In the genomic region with DNA sequence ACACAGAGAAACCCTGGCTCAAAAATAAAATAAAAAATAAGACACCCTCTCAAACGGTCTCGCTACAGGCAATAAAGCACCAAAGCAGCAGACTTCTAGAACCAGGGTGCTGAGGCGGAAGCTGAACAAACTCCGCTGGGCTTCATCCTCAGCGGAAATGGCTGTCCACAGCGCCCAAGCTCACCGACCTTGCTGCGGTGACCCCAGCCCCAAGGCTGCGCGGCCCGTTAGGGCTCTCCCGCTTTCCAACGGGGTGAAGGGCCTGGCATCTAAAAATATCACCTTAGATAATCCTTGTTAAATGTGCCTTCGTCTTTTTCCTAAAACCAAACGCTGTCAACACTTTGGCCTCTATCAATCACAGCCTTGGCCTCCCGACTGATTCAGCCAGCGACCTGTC, we compare ENCODE assay signal across 8 mouse cellular contexts. TPM values are rescaled to one million over a fixed set of nuclear protein-coding genes. Genes with fewer than 3 reads are reported as not detected.
DNase-seq lines count a peak whose midpoint lies in the region; ATAC-seq and TF ChIP-seq lines count a peak whose summit lies in the region.

No protein-coding gene starts in this region.

- peak overlapping the region; percentile 91 for H3K4me3 ChIP-seq in layer of hippocampus, adult 2 months
- H3K4me3 ChIP-seq in embryonic facial prominence, embryonic 12.5 days = peak overlapping the region; percentile 82
- peak overlapping the region; percentile 84 for H3K4me3 ChIP-seq in hindbrain, postnatal 0 days (ENCODE audit: low read length)
- H3K4me3 ChIP-seq in lung, embryonic 15.5 days = peak overlapping the region; percentile 77

- TF ChIP-seq CTCF in layer of hippocampus, adult 2 months (conservative IDR thresholded peaks at IDR 0.05) = no peak
- TF ChIP-seq CTCF in hindbrain, postnatal 0 days (IDR thresholded peaks at IDR 0.05; ENCODE audit: low read depth) = no peak

- H3K4me1 ChIP-seq in embryonic facial prominence, embryonic 12.5 days = peaks cover 10% of the 10 kb centered on the region
- H3K4me1 ChIP-seq in hindbrain, postnatal 0 days (ENCODE audit: insufficient read depth, low read length) = peaks cover 8% of the 10 kb centered on the region; the same call in 1 of the 2 replicates
- peaks cover 19% of the 10 kb centered on the region for H3K4me1 ChIP-seq in lung, embryonic 15.5 days

- no peaks in the 10 kb centered on the region for H3K9me3 ChIP-seq in embryonic facial prominence, embryonic 12.5 days
- H3K9me3 ChIP-seq in hindbrain, postnatal 0 days (ENCODE audit: low read length) = no peaks in the 10 kb centered on the region
- no peaks in the 10 kb centered on the region for H3K9me3 ChIP-seq in lung, embryonic 15.5 days

- peak; percentile 35; the same call in 1 of the 2 replicates for ATAC-seq in embryonic facial prominence, embryonic 12.5 days (ENCODE audit: insufficient number of reproducible peaks, insufficient read depth, low FRiP score, low TSS enrichment)
- peak; percentile 36 for ATAC-seq in hindbrain, postnatal 0 days
- peak; percentile 33 for ATAC-seq in lung, embryonic 15.5 days (ENCODE audit: borderline replicate concordance, extremely low read depth, low FRiP score, low TSS enrichment)

- peaks cover 12% of the 10 kb centered on the region; the same call in 1 of the 2 replicates for H3K36me3 ChIP-seq in embryonic facial prominence, embryonic 12.5 days
- no peaks in the 10 kb centered on the region for H3K36me3 ChIP-seq in hindbrain, postnatal 0 days (ENCODE audit: insufficient read depth, low read length)
- peaks cover 8% of the 10 kb centered on the region for H3K36me3 ChIP-seq in lung, embryonic 15.5 days
- H3K36me3 ChIP-seq in splenic B cell, adult 2 months (ENCODE audit: control insufficient read depth, insufficient read depth, low read length, poor library complexity, severe bottlenecking) = no peaks in the 10 kb centered on the region

- peak overlapping the region; percentile 77 for H3K4me2 ChIP-seq in embryonic facial prominence, embryonic 12.5 days (replicated peaks)
- H3K4me2 ChIP-seq in hindbrain, postnatal 0 days (ENCODE audit: low read depth, low read length) = peak overlapping the region; percentile 78
- peak overlapping the region; percentile 68 for H3K4me2 ChIP-seq in lung, embryonic 15.5 days

- peak overlapping the region; percentile 68 for H3K9ac ChIP-seq in embryonic facial prominence, embryonic 12.5 days
- peak overlapping the region; percentile 74 for H3K9ac ChIP-seq in hindbrain, postnatal 0 days (replicated peaks; ENCODE audit: low read length)
- peak overlapping the region; percentile 43 for H3K9ac ChIP-seq in lung, embryonic 15.5 days

- peak overlapping the region; percentile 99 for H3K27ac ChIP-seq in layer of hippocampus, adult 2 months
- peak overlapping the region; percentile 92 for H3K27ac ChIP-seq in embryonic facial prominence, embryonic 12.5 days
- H3K27ac ChIP-seq in hindbrain, postnatal 0 days = peak overlapping the region; percentile 90
- H3K27ac ChIP-seq in lung, embryonic 15.5 days = peak overlapping the region; percentile 94

- 3% methylated on average over 17 of the region's 17 CpGs for WGBS in embryonic facial prominence, embryonic 12.5 days
- 4% methylated on average over 17 of the region's 17 CpGs for WGBS in hindbrain, postnatal 0 days
- WGBS in lung, embryonic 15.5 days = 2% methylated on average over 17 of the region's 17 CpGs

- H3K27me3 ChIP-seq in embryonic facial prominence, embryonic 12.5 days = no peaks in the 10 kb centered on the region
- no peaks in the 10 kb centered on the region for H3K27me3 ChIP-seq in hindbrain, postnatal 0 days (ENCODE audit: insufficient read depth, low read length)
- no peaks in the 10 kb centered on the region for H3K27me3 ChIP-seq in lung, embryonic 15.5 days
- no peaks in the 10 kb centered on the region for H3K27me3 ChIP-seq in splenic B cell, adult 2 months (ENCODE audit: control insufficient read depth, insufficient read depth, low read length, poor library complexity, severe bottlenecking)

- DNase-seq in layer of hippocampus, adult 2 months (ENCODE audit: low spot score in 2 of 2) = peak; percentile 7 to 30
- no peak for DNase-seq in layer of hippocampus, postnatal 10 days (ENCODE audit: low spot score in 2 of 2)
- DNase-seq in T-cell, adult 2 months (ENCODE audit: low spot score) = peak; percentile 33
- DNase-seq in hindbrain, postnatal 0 days (ENCODE audit: low spot score) = peak; percentile 37
- peak; percentile 65 for DNase-seq in splenic B cell, adult 2 months (ENCODE audit: low read depth, low spot score)
- DNase-seq in frontal cortex, postnatal 36 days (ENCODE audit: low spot score in 2 of 2) = no peak

RNA-seq across cellular contexts. Expression of gene Patl1, which starts 0.6 kb away (rescaled TPM):
- total RNA-seq in layer of hippocampus, adult 2 months (2021) = 10 to 100 TPM; 19.7 to 21.1 TPM
- total RNA-seq in layer of hippocampus, postnatal 10 days (2021) = 10 to 100 TPM; 20.3 to 22.3 TPM
- polyA plus RNA-seq in embryonic facial prominence, embryonic 12.5 days (2016; fragmentation: Nextera tagmentation; extraction: Ambion mirVana) = 19.4 and 20.6 TPM in 2 replicates
- 11.1 and 12.3 TPM in 2 replicates for total RNA-seq in hindbrain, postnatal 0 days (2014; rRNA removed)
- polyA plus RNA-seq in hindbrain, postnatal 0 days (2015; fragmentation: Nextera tagmentation; extraction: Ambion mirVana) = 9.8 and 11.5 TPM in 2 replicates
- polyA plus RNA-seq in lung, embryonic 15.5 days (2015; fragmentation: Nextera tagmentation; extraction: Ambion mirVana) = 15.9 and 17.4 TPM in 2 replicates

RNA-seq across cellular contexts. Expression of gene Olfr1420, which starts 25.2 kb away (rescaled TPM):
- not detected for total RNA-seq in layer of hippocampus, adult 2 months (2021)
- not detected for total RNA-seq in layer of hippocampus, postnatal 10 days (2021)
- polyA plus RNA-seq in embryonic facial prominence, embryonic 12.5 days (2016; fragmentation: Nextera tagmentation; extraction: Ambion mirVana) = 0.14 and 0.15 TPM in 2 replicates
- not detected in 2 replicates for total RNA-seq in hindbrain, postnatal 0 days (2014; rRNA removed)
- polyA plus RNA-seq in hindbrain, postnatal 0 days (2015; fragmentation: Nextera tagmentation; extraction: Ambion mirVana) = not detected in 2 replicates
- 0.10 TPM in 1 of 2 replicates, not detected in the other for polyA plus RNA-seq in lung, embryonic 15.5 days (2015; fragmentation: Nextera tagmentation; extraction: Ambion mirVana)

RNA-seq across cellular contexts. Expression of gene Olfr1419, which starts 36.7 kb away (rescaled TPM):
- total RNA-seq in layer of hippocampus, adult 2 months (2021) = not detected
- total RNA-seq in layer of hippocampus, postnatal 10 days (2021) = not detected
- not detected in 2 replicates for polyA plus RNA-seq in embryonic facial prominence, embryonic 12.5 days (2016; fragmentation: Nextera tagmentation; extraction: Ambion mirVana)
- total RNA-seq in hindbrain, postnatal 0 days (2014; rRNA removed) = not detected in 2 replicates
- polyA plus RNA-seq in hindbrain, postnatal 0 days (2015; fragmentation: Nextera tagmentation; extraction: Ambion mirVana) = not detected in 2 replicates
- not detected in 2 replicates for polyA plus RNA-seq in lung, embryonic 15.5 days (2015; fragmentation: Nextera tagmentation; extraction: Ambion mirVana)

RNA-seq across cellular contexts. Expression of gene Olfr1418, which starts 50.7 kb away (rescaled TPM):
- not detected for total RNA-seq in layer of hippocampus, adult 2 months (2021)
- total RNA-seq in layer of hippocampus, postnatal 10 days (2021) = not detected
- polyA plus RNA-seq in embryonic facial prominence, embryonic 12.5 days (2016; fragmentation: Nextera tagmentation; extraction: Ambion mirVana) = not detected in 2 replicates
- total RNA-seq in hindbrain, postnatal 0 days (2014; rRNA removed) = not detected in 2 replicates
- polyA plus RNA-seq in hindbrain, postnatal 0 days (2015; fragmentation: Nextera tagmentation; extraction: Ambion mirVana) = not detected in 2 replicates
- polyA plus RNA-seq in lung, embryonic 15.5 days (2015; fragmentation: Nextera tagmentation; extraction: Ambion mirVana) = not detected in 2 replicates

RNA-seq across cellular contexts. Expression of gene Osbp, which starts 54.1 kb away (rescaled TPM):
- total RNA-seq in layer of hippocampus, adult 2 months (2021) = 10 to 100 TPM; 50.3 to 50.9 TPM
- total RNA-seq in layer of hippocampus, postnatal 10 days (2021) = 10 to 100 TPM; 54.2 to 56.3 TPM
- 5.6 and 6.0 TPM in 2 replicates for polyA plus RNA-seq in embryonic facial prominence, embryonic 12.5 days (2016; fragmentation: Nextera tagmentation; extraction: Ambion mirVana)
- total RNA-seq in hindbrain, postnatal 0 days (2014; rRNA removed) = 25.5 and 28.0 TPM in 2 replicates
- 2.5 and 2.6 TPM in 2 replicates for polyA plus RNA-seq in hindbrain, postnatal 0 days (2015; fragmentation: Nextera tagmentation; extraction: Ambion mirVana)
- 3.6 and 3.9 TPM in 2 replicates for polyA plus RNA-seq in lung, embryonic 15.5 days (2015; fragmentation: Nextera tagmentation; extraction: Ambion mirVana)

Comparison
In these comparisons a context has a peak if more than half of its experiments do, and no peak if none do; other contexts are left out.
1. DNase-seq: peak in layer of hippocampus, adult 2 months (2 of 2), T-cell, adult 2 months (single experiment), hindbrain, postnatal 0 days (single experiment) and splenic B cell, adult 2 months (single experiment); none in layer of hippocampus, postnatal 10 days (0 of 2) and frontal cortex, postnatal 36 days (0 of 2).
2. Peak in every context shown above with its lines, with median percentiles within 50 percentile points of each other: H3K27ac ChIP-seq, H3K4me3 ChIP-seq, ATAC-seq, H3K4me2 ChIP-seq and H3K9ac ChIP-seq.